Mouse (Mus musculus): ENCODE measurements around the gene Olfr155. TPM values are rescaled to one million over a fixed set of nuclear protein-coding genes. Genes with fewer than 3 reads are reported as not detected.
A peak's percentile ranks its signal among the peaks of the same experiment; 100 is the strongest.

The Olfr155 gene
- total RNA-seq (2014; rRNA removed; ENCODE audit: low replicate concordance) (not detected in 2 replicates), polyA plus RNA-seq (2015; fragmentation: Nextera tagmentation; extraction: Ambion mirVana) (not detected in 2 replicates)

DNA sequence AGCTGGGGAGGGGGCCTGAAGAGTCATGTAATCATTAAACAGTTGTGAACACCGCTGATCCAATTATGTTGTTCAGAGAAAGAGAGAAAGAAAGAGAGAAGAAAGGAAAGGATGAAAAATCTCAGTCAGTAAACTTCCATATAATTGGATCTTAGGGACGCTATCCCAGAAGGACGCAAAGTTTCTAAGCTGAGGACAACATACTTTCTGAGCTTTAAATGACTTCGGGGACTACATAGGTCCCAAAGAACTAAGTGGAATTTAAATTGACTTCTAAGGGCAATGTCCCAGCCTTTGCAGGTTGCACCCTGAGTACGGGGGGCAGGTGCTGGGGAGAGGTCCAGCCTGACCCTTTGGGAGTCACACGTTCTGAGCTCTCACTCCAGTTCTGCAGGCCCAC, at the start of gene Olfr155:
TSS of gene Olfr155 (plus strand) at position 301 of the 400 bp plus-strand sequence.
- Histone ChIP-seq H3K4me3 (ENCODE audit: low read depth, low read length) (no peak within 1 kb of the TSS), H3K9me3 (replicated peaks; ENCODE audit: control insufficient read depth, low read length) (no peaks in the 10 kb centered on the region), H3K4me2 (ENCODE audit: low read depth, low read length) (no peak within 1 kb of the TSS), H3K4me1 (ENCODE audit: control insufficient read depth, insufficient read depth) (no peaks in the 10 kb centered on the region), H3K36me3 (replicated peaks; ENCODE audit: control insufficient read depth, insufficient read depth, low read length) (no peaks in the 10 kb centered on the region), H3K27me3 (ENCODE audit: control insufficient read depth, insufficient read depth, low read length) (0 out of 2 replicates have a peak, but pooled peaks cover 3% of the 10 kb centered on the region), H3K9ac (replicated peaks; ENCODE audit: low read depth, low read length) (no peak within 1 kb of the TSS), H3K27ac (ENCODE audit: low read depth) (no peak within 1 kb of the TSS)
- ATAC-seq (ENCODE audit: insufficient read depth, low read depth) (no peak), DNase-seq (ENCODE audit: low spot score) (no peak)
- 82% methylated on average over 6 of the region's 6 CpGs for WGBS
- no peak for TF ChIP-seq CTCF (IDR thresholded peaks at IDR 0.05; ENCODE audit: low read depth)
- TF ChIP-seq EP300 (IDR thresholded peaks at IDR 0.05; ENCODE audit: low read depth) = no peak

DNA sequence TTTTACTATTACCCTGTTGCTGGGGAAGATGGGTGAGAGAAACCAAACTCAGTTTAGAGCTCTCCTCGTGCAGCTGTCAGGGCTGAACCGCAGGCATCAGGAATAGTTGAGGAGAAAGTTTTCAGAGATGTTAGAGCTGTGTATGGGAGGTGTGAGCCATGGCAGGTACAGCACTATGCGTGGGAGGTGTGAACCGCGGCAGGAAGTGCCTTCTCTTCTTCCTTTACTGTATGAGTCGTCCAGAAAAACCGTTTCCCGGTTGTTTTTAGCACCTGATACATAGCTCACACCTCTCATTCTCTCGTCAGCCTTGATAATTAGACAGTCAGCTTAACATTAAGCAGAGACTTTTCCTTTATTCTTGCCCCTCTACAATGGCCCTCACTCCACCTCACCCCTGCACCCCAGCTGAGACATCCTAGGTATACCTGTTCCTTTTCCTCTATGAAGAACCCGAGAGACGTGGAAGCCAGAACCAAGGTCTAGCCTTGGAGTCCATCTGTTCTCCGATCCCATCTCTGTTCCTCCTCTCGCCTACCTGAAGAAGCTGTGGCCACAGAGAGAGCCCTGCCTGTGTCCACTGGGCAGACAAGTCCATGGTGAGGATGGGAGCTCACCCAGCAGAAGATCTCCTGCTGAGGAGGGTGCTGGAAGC, 28.3 kb upstream of the Olfr155 start:
- TF ChIP-seq CTCF (IDR thresholded peaks at IDR 0.05; ENCODE audit: low read depth) = no peak
- no peak for TF ChIP-seq EP300 (IDR thresholded peaks at IDR 0.05; ENCODE audit: low read depth)
- Histone ChIP-seq H3K36me3 (replicated peaks; ENCODE audit: control insufficient read depth, insufficient read depth, low read length) (no peaks in the 10 kb centered on the region), H3K4me2 (ENCODE audit: low read depth, low read length) (no peak overlapping the region), H3K27me3 (ENCODE audit: control insufficient read depth, insufficient read depth, low read length) (no peaks in the 10 kb centered on the region), H3K9ac (replicated peaks; ENCODE audit: low read depth, low read length) (no peak overlapping the region), H3K9me3 (replicated peaks; ENCODE audit: control insufficient read depth, low read length) (no peaks in the 10 kb centered on the region), H3K4me3 (ENCODE audit: low read depth, low read length) (no peak overlapping the region), H3K4me1 (ENCODE audit: control insufficient read depth, insufficient read depth) (no peaks in the 10 kb centered on the region), H3K27ac (ENCODE audit: low read depth) (no peak overlapping the region)
- ATAC-seq (ENCODE audit: insufficient read depth, low read depth) (no peak), DNase-seq (ENCODE audit: low spot score) (no peak)
- WGBS = 52% methylated on average over 13 of the region's 13 CpGs

DNA sequence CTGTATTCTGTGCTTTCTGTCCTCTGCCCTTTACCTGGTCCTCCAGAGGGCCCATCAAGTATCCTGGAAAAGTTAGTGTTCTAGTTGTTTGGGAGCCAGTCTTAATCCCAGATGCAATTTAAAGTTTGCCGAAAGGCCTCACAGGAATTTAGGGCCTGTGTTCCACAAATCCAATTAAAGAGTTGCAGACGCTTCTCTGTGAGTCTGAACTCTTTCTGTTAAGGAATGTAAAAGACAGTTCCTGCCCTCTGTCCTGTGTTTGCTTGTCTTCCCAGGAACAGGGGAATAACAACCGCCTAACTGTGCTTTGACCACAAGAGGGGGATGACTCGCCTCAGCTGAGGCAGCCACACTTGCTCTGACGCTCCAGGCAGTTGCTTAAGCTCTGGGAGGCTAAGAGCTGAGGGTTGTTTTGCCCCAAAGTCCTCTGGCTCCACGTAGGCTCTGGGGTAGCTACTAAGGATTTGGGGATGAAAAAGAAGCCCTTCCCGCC, 27.5 kb upstream of the Olfr155 start, which contains the start of gene Olfr156:
TSS of gene Olfr156 (minus strand) at position 51 of the 493 bp plus-strand sequence.
- Histone ChIP-seq H3K27me3 (ENCODE audit: control insufficient read depth, insufficient read depth, low read length) (no peaks in the 10 kb centered on the region), H3K36me3 (replicated peaks; ENCODE audit: control insufficient read depth, insufficient read depth, low read length) (no peaks in the 10 kb centered on the region), H3K27ac (ENCODE audit: low read depth) (no peak within 1 kb of the TSS), H3K4me3 (ENCODE audit: low read depth, low read length) (no peak within 1 kb of the TSS), H3K9me3 (replicated peaks; ENCODE audit: control insufficient read depth, low read length) (no peaks in the 10 kb centered on the region), H3K4me2 (ENCODE audit: low read depth, low read length) (no peak within 1 kb of the TSS), H3K4me1 (ENCODE audit: control insufficient read depth, insufficient read depth) (no peaks in the 10 kb centered on the region), H3K9ac (replicated peaks; ENCODE audit: low read depth, low read length) (no peak within 1 kb of the TSS)
- ATAC-seq (ENCODE audit: insufficient read depth, low read depth) (peak; percentile 58; the same call in 1 of the 2 replicates), DNase-seq (ENCODE audit: low spot score) (peak; percentile 52)
- 11% methylated on average over 7 of the region's 7 CpGs for WGBS
- TF ChIP-seq EP300 (IDR thresholded peaks at IDR 0.05; ENCODE audit: low read depth) = no peak
- peak; percentile 72 for TF ChIP-seq CTCF (IDR thresholded peaks at IDR 0.05; ENCODE audit: low read depth)

DNA sequence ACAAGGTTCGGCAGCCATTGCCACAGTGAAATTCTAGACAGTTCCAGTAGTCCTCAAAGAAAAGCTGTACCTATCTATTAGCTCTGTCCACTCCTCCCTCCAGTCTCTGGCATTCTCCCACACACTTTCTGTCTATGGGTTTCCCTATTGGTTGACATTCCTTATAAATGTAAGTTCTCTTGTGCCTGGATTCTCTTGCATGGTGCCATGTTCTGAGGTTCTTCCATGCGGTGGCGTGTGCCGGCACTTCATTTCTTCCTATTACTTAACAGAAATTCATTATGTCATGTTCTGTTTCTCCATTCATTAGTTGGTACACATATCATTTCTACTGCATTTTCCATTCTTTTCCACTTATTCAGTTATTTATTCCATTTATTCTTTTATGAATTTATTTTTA, 22.6 kb upstream of the Olfr155 start:
- no peaks in the 10 kb centered on the region for H3K27me3 ChIP-seq (ENCODE audit: control insufficient read depth, insufficient read depth, low read length)
- WGBS = 90% methylated on average over 4 of the region's 4 CpGs
- no peak overlapping the region for H3K9ac ChIP-seq (replicated peaks; ENCODE audit: low read depth, low read length)
- H3K9me3 ChIP-seq (replicated peaks; ENCODE audit: control insufficient read depth, low read length) = no peaks in the 10 kb centered on the region
- H3K36me3 ChIP-seq (replicated peaks; ENCODE audit: control insufficient read depth, insufficient read depth, low read length) = no peaks in the 10 kb centered on the region
- no peaks in the 10 kb centered on the region for H3K4me1 ChIP-seq (ENCODE audit: control insufficient read depth, insufficient read depth)
- DNase-seq (ENCODE audit: low spot score) (no peak), ATAC-seq (ENCODE audit: insufficient read depth, low read depth) (no peak)
- H3K27ac ChIP-seq (ENCODE audit: low read depth) = no peak overlapping the region
- TF ChIP-seq EP300 (IDR thresholded peaks at IDR 0.05; ENCODE audit: low read depth) (no peak), CTCF (IDR thresholded peaks at IDR 0.05; ENCODE audit: low read depth) (no peak)
- H3K4me3 ChIP-seq (ENCODE audit: low read depth, low read length) = no peak overlapping the region
- H3K4me2 ChIP-seq (ENCODE audit: low read depth, low read length) = no peak overlapping the region

DNA sequence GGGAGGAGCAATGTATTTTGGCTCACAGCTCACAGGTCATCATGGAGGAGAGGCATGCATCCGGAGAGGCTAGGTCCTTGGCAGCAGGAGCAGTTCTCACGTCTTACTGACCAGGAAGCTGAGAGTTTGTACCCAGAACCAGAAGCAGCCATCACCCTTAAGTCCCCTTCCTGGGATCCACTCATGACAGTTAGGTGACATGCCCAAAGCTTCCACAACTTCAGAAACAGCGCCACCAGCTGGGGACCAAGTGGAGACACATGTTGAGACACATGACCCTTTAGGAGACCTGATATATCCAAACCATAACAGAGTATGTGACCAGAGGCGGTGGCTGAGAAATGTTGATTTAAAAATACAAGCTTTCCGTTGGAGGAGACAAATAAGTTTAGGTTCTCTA, 19.3 kb upstream of the Olfr155 start:
- no peak for ATAC-seq (ENCODE audit: insufficient read depth, low read depth)
- Histone ChIP-seq H3K36me3 (replicated peaks; ENCODE audit: control insufficient read depth, insufficient read depth, low read length) (no peaks in the 10 kb centered on the region), H3K27ac (ENCODE audit: low read depth) (no peak overlapping the region), H3K27me3 (ENCODE audit: control insufficient read depth, insufficient read depth, low read length) (no peaks in the 10 kb centered on the region), H3K9me3 (replicated peaks; ENCODE audit: control insufficient read depth, low read length) (no peaks in the 10 kb centered on the region), H3K4me2 (ENCODE audit: low read depth, low read length) (no peak overlapping the region), H3K4me3 (ENCODE audit: low read depth, low read length) (no peak overlapping the region), H3K4me1 (ENCODE audit: control insufficient read depth, insufficient read depth) (no peaks in the 10 kb centered on the region), H3K9ac (replicated peaks; ENCODE audit: low read depth, low read length) (no peak overlapping the region)
- no peak for TF ChIP-seq EP300 (IDR thresholded peaks at IDR 0.05; ENCODE audit: low read depth)
- TF ChIP-seq CTCF (IDR thresholded peaks at IDR 0.05; ENCODE audit: low read depth) = no peak
- no peak for DNase-seq (ENCODE audit: low spot score)
- 60% methylated on average over 5 of the region's 5 CpGs for WGBS

Measured in heart, postnatal 0 days (tissue).